Mouse (Mus musculus): ENCODE measurements at regions not wholly inside any gene's neighbourhood (a gene's known extent, or its start where the extent isn't known, plus 50 kb on each side); places are given as distances from the start of the nearest gene placed in this dataset.

- no peak for TF ChIP-seq CTCF (conservative IDR thresholded peaks at IDR 0.05; ENCODE audit: insufficient read depth, insufficient read length, low read depth, low read length)
- no peak for TF ChIP-seq POLR2A (IDR thresholded peaks at IDR 0.05; ENCODE audit: low read depth, low read length)
Measured at GRCm38 (mm10) chr17:73031796-73032195, 76.0 kb upstream of the Lclat1 start.
